Mouse (Mus musculus) G1E (cell line): ENCODE data around the gene Prrt2. TPM values are rescaled to one million over a fixed set of nuclear protein-coding genes. Genes with fewer than 3 reads are reported as not detected.

ENCODE experiments used
- ATAC-seq: 2 replicates; pipeline ENCODE4 v1.8.0; 2016; ENCODE audit warnings: mild to moderate bottlenecking; ENCODE audit not compliant: insufficient number of reproducible peaks, poor library complexity, low FRiP score, severe bottlenecking; ENCODE audit errors: extremely low read depth
- DNase-seq: peaks from one replicate; pipeline ENCODE4 v3.0.0; 2012; ENCODE audit warnings: low spot score
- H3K27me3 ChIP-seq: 2 replicates; pipeline ENCODE4 v1.6.1; 2012; ENCODE audit warnings: mild to moderate bottlenecking, low read length, inconsistent platforms; ENCODE audit not compliant: insufficient read depth
- H3K36me3 ChIP-seq: replicated peaks from 2 replicates; pipeline ENCODE3; 2012; ENCODE audit warnings: mild to moderate bottlenecking, inconsistent platforms
- H3K4me1 ChIP-seq: 2 replicates; pipeline ENCODE4 v1.6.1; 2012; ENCODE audit warnings: low read depth, low read length, inconsistent platforms, mixed read lengths; ENCODE audit not compliant: insufficient read depth
- H3K4me3 ChIP-seq: 2 replicates; pipeline ENCODE4 v1.5.1; 2012; ENCODE audit warnings: low read depth, mild to moderate bottlenecking, inconsistent platforms, low read length, moderate library complexity, mixed read lengths
- H3K9me3 ChIP-seq: replicated peaks from 2 replicates; pipeline ENCODE4 v1.6.1; 2012; ENCODE audit warnings: inconsistent platforms
- CTCF ChIP-seq: IDR thresholded peaks from 2 replicates; pipeline ENCODE4 v1.5.1; 2012; ENCODE audit warnings: low read depth, low read length, inconsistent platforms, mixed read lengths
- GATA1 ChIP-seq: IDR thresholded peaks from 2 replicates; pipeline ENCODE4 v1.6.1; 2012; ENCODE audit warnings: borderline replicate concordance, low read length, inconsistent platforms, mixed read lengths
- GATA2 ChIP-seq: IDR thresholded peaks from 2 replicates; pipeline ENCODE4 v1.6.1; 2012; ENCODE audit warnings: low read depth, low read length, inconsistent platforms, borderline replicate concordance
- POLR2AphosphoS5 ChIP-seq: IDR thresholded peaks from 2 replicates; pipeline ENCODE4 v1.6.1; 2012; ENCODE audit warnings: low read depth, low read length, inconsistent platforms; ENCODE audit not compliant: insufficient replicate concordance
- TAL1 ChIP-seq: conservative IDR thresholded peaks from 2 replicates; pipeline ENCODE4 v1.6.1; 2012; ENCODE audit warnings: low read depth, low read length, inconsistent platforms, mixed read lengths
- polyA plus RNA-seq: library from polyadenylated mRNA; stranded (reverse); fragments of >175 nt; gene quantifications from 2 replicates; pipeline ENCODE4 v1.2.3, GENCODE M21; 2012
- total RNA-seq, 2 experiments: library from RNA; stranded (forward) in 1 of 2; stranded (reverse) in 1 of 2; fragments of 200-1000 nt in 1 of 2; fragments of >200 nt in 1 of 2; fragmentation: Nextera tagmentation in 1 of 2; gene quantifications; 2 replicates each; pipeline ENCODE4 v1.2.3; 2014 to 2017

Prrt2 gene
- 6.4 and 13.6 TPM in 2 replicates for total RNA-seq (2014; fragmentation: Nextera tagmentation)
- 0.35 TPM in 1 of 2 replicates, not detected in the other for total RNA-seq (2017)
- polyA plus RNA-seq = 1.5 and 2.0 TPM in 2 replicates

- H3K4me3 ChIP-seq = peak within 1 kb of the TSS; percentile 77
- peaks cover 82% of the 10 kb centered on the region for H3K4me1 ChIP-seq
- DNase-seq (peak; percentile 66), ATAC-seq (no peak)
- no peaks in the 10 kb centered on the region for H3K9me3 ChIP-seq
- TF ChIP-seq TAL1 (no peak), CTCF (no peak), GATA1 (no peak), GATA2 (no peak), POLR2AphosphoS5 (peak; percentile 85)
- H3K36me3 ChIP-seq = peaks cover 73% of the 10 kb centered on the region
- no peaks in the 10 kb centered on the region for H3K27me3 ChIP-seq
These were observed at the start of gene Prrt2, which contains the start of gene Gm42742 for GRCm38 (mm10) chr7:127020901-127021562. Prrt2 (minus strand) TSS chr7:127021211. Gm42742 (minus strand) TSS chr7:127021097.

DNA sequence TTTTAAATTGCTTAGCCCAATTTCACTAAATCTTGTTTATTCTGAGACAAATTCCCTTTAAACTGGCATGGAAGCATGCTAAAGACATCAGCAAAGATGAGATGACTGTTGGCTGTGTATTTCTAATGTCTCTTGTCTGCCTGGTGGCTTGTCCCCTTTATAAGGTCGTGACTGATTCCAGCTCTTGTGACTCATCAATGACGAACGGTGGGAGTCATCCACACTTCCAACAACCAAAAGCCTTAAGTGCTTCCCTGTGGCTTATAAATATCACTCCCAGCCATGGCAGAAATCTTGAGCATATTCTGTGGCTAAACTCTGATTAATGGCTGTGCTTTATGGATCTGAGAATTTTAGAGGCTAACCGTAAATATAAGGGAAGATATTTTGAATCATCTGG is 45.3 kb upstream of the Prrt2 start:
- no peak for ATAC-seq

GRCm38 (mm10) chr7:127065538-127065937 is 44.5 kb upstream of the Prrt2 start:
- Histone ChIP-seq H3K9me3 (0 out of 2 replicates have a peak, but pooled peaks cover 2% of the 10 kb centered on the region), H3K4me1 (peaks cover 4% of the 10 kb centered on the region; the same call in 1 of the 2 replicates), H3K36me3 (no peaks in the 10 kb centered on the region), H3K4me3 (no peak overlapping the region), H3K27me3 (peaks cover 37% of the 10 kb centered on the region)
- no peak for ATAC-seq
- no peak for DNase-seq
- TF ChIP-seq POLR2AphosphoS5 = no peak
- no peak for TF ChIP-seq TAL1
- 0 out of 2 replicates have a peak, but pooled peaks have one; percentile 5 for TF ChIP-seq CTCF
- TF ChIP-seq GATA2 = no peak

More for the DNA sequence above, 45.3 kb upstream of the Prrt2 start:
- H3K4me3 ChIP-seq = no peak overlapping the region
- H3K36me3 ChIP-seq = no peaks in the 10 kb centered on the region
- H3K4me1 ChIP-seq = peaks cover 4% of the 10 kb centered on the region; the same call in 1 of the 2 replicates
- H3K9me3 ChIP-seq = 0 out of 2 replicates have a peak, but pooled peaks cover 2% of the 10 kb centered on the region
- H3K27me3 ChIP-seq = peaks cover 31% of the 10 kb centered on the region
- TF ChIP-seq POLR2AphosphoS5 (no peak), TAL1 (no peak)
- no peak for DNase-seq

DNA sequence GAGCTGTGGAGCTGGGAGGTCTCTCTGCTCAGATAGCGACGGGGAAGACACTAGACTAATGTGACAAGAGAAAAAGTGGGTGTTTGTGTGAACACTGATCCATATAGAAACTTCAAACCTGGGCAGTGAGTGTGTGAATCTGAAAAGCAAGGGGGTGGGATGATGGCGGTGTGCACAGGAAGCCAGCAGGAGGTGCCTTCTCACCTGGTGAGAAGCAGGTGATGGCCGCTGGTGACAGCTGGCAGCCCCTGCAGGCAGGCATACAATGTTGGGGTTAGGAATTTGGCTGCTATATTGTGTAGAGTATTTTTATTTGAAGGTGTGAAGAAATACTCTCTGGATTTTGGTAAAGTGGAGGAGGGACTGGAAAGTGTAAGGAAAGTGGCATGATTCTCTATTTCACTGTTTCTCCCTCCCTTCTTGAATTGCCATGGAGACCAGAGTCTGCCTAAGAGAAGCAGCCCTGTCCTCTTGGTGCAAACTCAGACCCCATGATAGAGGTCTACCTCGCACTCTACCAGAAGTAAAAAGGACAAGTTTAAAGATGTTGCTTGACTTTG is 34.1 kb upstream of the Prrt2 start:
- H3K4me3 ChIP-seq = no peak overlapping the region
- H3K9me3 ChIP-seq = no peaks in the 10 kb centered on the region
- H3K27me3 ChIP-seq = peaks cover 70% of the 10 kb centered on the region
- no peak for TF ChIP-seq TAL1
- TF ChIP-seq GATA2 = no peak
- TF ChIP-seq CTCF = no peak
- TF ChIP-seq POLR2AphosphoS5 = no peak
- no peak for TF ChIP-seq GATA1
- no peaks in the 10 kb centered on the region for H3K36me3 ChIP-seq
- H3K4me1 ChIP-seq = peaks cover 6% of the 10 kb centered on the region; the same call in 1 of the 2 replicates
- ATAC-seq (no peak), DNase-seq (no peak)

DNA sequence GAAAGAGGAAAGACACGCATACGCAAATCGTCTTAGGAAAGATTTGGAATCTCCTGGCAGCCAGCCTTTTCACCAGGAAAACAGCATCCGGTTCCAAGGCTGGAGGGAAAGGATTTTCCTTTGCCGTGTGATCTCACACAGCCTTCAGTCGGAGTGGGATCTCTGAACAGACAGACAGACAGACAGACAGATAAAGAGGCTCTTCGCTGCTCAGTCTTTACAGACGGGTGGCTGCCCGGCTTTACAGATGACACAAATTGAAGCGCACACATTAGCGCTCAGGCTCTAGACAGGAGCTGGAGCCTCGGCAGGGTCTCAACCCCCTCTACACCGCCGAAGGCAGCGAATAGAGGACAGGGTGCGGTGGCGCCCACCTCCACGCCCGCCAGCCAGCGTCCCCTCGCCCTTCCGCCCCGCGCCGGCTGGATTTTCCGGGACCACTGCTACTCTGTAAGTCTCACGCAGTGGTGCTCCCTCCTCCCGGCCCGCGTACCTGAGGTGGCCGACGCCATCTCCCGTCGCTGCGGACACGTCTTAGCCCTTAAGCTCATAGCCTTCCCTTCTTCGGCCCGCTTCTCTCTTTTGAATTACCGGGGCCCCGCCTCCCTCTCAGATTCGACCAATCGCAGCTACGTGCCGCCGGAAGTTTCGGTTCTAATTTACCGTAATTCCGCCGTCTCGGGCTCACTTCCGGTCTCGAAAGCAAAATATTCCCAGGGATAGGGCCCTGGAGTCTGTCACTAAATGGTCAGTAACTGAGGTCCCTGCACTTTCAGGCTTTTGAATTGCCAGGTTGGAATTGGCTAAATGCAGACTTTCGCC is 21.1 kb upstream of the Prrt2 start, which contains the start of gene Kif22:
TSS of gene Kif22 (minus strand) at position 621 of the 822 bp plus-strand sequence.
- Histone ChIP-seq H3K9me3 (no peaks in the 10 kb centered on the region), H3K4me1 (peaks cover 35% of the 10 kb centered on the region), H3K36me3 (peaks cover 33% of the 10 kb centered on the region), H3K27me3 (no peaks in the 10 kb centered on the region), H3K4me3 (peak within 1 kb of the TSS; percentile 100)
- peak; percentile 73 for ATAC-seq
- DNase-seq = peak; percentile 81
- TF ChIP-seq CTCF (no peak), TAL1 (no peak), GATA1 (no peak), GATA2 (no peak), POLR2AphosphoS5 (no peak)

GRCm38 (mm10) chr7:127031244-127031643 is 10.2 kb upstream of the Prrt2 start:
- Histone ChIP-seq H3K36me3 (peaks cover 87% of the 10 kb centered on the region), H3K27me3 (no peaks in the 10 kb centered on the region), H3K4me3 (no peak overlapping the region), H3K4me1 (peaks cover 64% of the 10 kb centered on the region), H3K9me3 (no peaks in the 10 kb centered on the region)
- ATAC-seq (no peak), DNase-seq (no peak)
- TF ChIP-seq GATA2 (no peak), GATA1 (no peak), CTCF (no peak), POLR2AphosphoS5 (no peak), TAL1 (no peak)
